Mouse (Mus musculus) myocyte (in vitro differentiated cells): ENCODE data around the gene Gdf15.

Experiments used
- CEBPB ChIP-seq: IDR thresholded peaks from 2 replicates; pipeline ENCODE4 v1.6.1; 2011; ENCODE audit warnings: mild to moderate bottlenecking, moderate library complexity; ENCODE audit not compliant: poor library complexity, insufficient read depth, severe bottlenecking
- E2F4 ChIP-seq: IDR thresholded peaks from one replicate; pipeline ENCODE4 v1.6.1; 2011; ENCODE audit warnings: mild to moderate bottlenecking, control low read depth, moderate library complexity; ENCODE audit not compliant: insufficient read depth
- MYOD1 ChIP-seq, 3 experiments: IDR thresholded peaks; one replicate each; pipeline ENCODE4 v1.6.1; 2011; ENCODE audit warnings: control low read depth in 2 of 3, low read depth in 2 of 3, mild to moderate bottlenecking in 2 of 3, moderate library complexity in 1 of 3; ENCODE audit not compliant: insufficient read length in 2 of 3, control insufficient read depth in 1 of 3
- MYOG ChIP-seq, 3 experiments: IDR thresholded peaks; one replicate each; pipeline ENCODE4 v1.6.1; 2011; ENCODE audit warnings: control low read depth in 2 of 3, low read depth in 2 of 3, mild to moderate bottlenecking in 2 of 3; ENCODE audit not compliant: insufficient read length in 2 of 3, control insufficient read depth in 1 of 3, insufficient read depth in 1 of 3
- POLR2A ChIP-seq: IDR thresholded peaks from one replicate; pipeline ENCODE4 v1.6.1; 2011; ENCODE audit warnings: low read depth, mild to moderate bottlenecking, control low read depth, moderate library complexity; ENCODE audit not compliant: insufficient read length
- TCF12 ChIP-seq: IDR thresholded peaks from one replicate; pipeline ENCODE4 v1.6.1; 2011; ENCODE audit warnings: mild to moderate bottlenecking, control low read depth; ENCODE audit not compliant: poor library complexity, insufficient read depth, severe bottlenecking

- TF ChIP-seq MYOG (IDR thresholded peaks at IDR 0.05; ENCODE audit: control insufficient read depth in 1 of 3, insufficient read depth in 1 of 3, insufficient read length in 2 of 3, low read depth in 2 of 3), result no peak
- no peak for TF ChIP-seq POLR2A
- no peak for TF ChIP-seq TCF12
- no peak for TF ChIP-seq MYOD1 (IDR thresholded peaks at IDR 0.05; ENCODE audit: control insufficient read depth in 1 of 3, insufficient read length in 2 of 3, low read depth in 2 of 3)
- TF ChIP-seq CEBPB, result no peak
- no peak for TF ChIP-seq E2F4
Observed at GRCm38 (mm10) chr8:70605871-70606779, 26.1 kb downstream of the Gdf15 start.
